Mouse (Mus musculus) cerebellum, adult 2 months (tissue): ENCODE measurements at regions not wholly inside any gene's neighbourhood (a gene's known extent, or its start where the extent isn't known, plus 50 kb on each side); places are given as distances from the start of the nearest gene placed in this dataset.
"Not testable (repeated sequence)": the region's sequence is repeated elsewhere in the genome, so short reads cannot be mapped to it uniquely, and the experiment has no call there.

Experiments used
- DNase-seq, 2 experiments: peaks; one replicate each; pipeline ENCODE4 v3.0.0; 2021
- H3K27ac ChIP-seq: fragments of 200-500 bp; 2 replicates; pipeline ENCODE4 v1.5.1; 2012; ENCODE audit warnings: low read length, control low read depth, inconsistent platforms; ENCODE audit not compliant: insufficient read depth
- H3K27me3 ChIP-seq: fragments of 200-500 bp; 2 replicates; pipeline ENCODE4 v1.6.1; 2012; ENCODE audit warnings: inconsistent platforms, mild to moderate bottlenecking, low read length, moderate library complexity; ENCODE audit not compliant: control insufficient read depth, insufficient read depth
- H3K4me1 ChIP-seq: fragments of 200-500 bp; 2 replicates; pipeline ENCODE4 v1.6.1; 2011; ENCODE audit warnings: low read length; ENCODE audit not compliant: control insufficient read depth, insufficient read depth
- H3K4me3 ChIP-seq: fragments of 200-500 bp; replicated peaks from 2 replicates; pipeline ENCODE3; 2011; ENCODE audit warnings: mild to moderate bottlenecking, low read depth, low read length, control low read depth; ENCODE audit not compliant: insufficient read depth
- CTCF ChIP-seq: fragments of 200-500 bp; IDR thresholded peaks from 2 replicates; pipeline ENCODE4 v1.5.1; 2011; ENCODE audit warnings: low read depth, mild to moderate bottlenecking, control low read depth, low read length, moderate library complexity, borderline replicate concordance; ENCODE audit not compliant: insufficient read depth
- POLR2A ChIP-seq: fragments of 200-500 bp; IDR thresholded peaks from 2 replicates; pipeline ENCODE4 v1.6.1; 2011; ENCODE audit warnings: low read length, control low read depth, borderline replicate concordance; ENCODE audit not compliant: insufficient read depth
- WGBS: fragments of 180-500 bp; shearing (Covaris S2); methylation state at CpG from one replicate; pipeline ENCODE4 v1.1.7; 2018; 5-methylcytosine and 5-hydroxymethylcytosine counted together

DNA sequence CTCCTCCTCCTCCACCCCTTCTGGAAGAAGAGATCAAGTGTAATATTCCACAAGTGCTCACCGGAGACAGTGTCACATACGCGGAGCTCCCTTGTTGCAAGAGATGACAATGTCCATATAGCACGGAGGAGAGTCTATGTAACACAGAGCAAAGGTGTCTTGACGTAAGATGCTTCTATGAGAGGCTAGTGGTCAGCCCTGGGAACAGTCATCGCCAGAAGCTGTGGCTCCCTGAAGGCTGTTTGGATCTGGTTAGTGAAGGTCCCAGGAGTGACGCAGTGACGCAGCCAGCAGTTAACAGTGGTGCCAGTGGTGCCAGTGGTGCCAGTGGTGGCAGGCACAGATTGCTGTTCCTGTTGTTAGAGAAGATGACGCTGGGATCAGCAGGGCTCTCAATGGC, 66.9 kb downstream of the Twistnb start:
- Histone ChIP-seq H3K4me1 (no peaks in the 10 kb centered on the region), H3K27me3 (no peaks in the 10 kb centered on the region), H3K4me3 (no peak overlapping the region), H3K27ac (no peak overlapping the region)
- 89% methylated on average over 9 of the region's 9 CpGs for WGBS
- TF ChIP-seq CTCF (no peak), POLR2A (no peak)
- no peak for DNase-seq

DNA sequence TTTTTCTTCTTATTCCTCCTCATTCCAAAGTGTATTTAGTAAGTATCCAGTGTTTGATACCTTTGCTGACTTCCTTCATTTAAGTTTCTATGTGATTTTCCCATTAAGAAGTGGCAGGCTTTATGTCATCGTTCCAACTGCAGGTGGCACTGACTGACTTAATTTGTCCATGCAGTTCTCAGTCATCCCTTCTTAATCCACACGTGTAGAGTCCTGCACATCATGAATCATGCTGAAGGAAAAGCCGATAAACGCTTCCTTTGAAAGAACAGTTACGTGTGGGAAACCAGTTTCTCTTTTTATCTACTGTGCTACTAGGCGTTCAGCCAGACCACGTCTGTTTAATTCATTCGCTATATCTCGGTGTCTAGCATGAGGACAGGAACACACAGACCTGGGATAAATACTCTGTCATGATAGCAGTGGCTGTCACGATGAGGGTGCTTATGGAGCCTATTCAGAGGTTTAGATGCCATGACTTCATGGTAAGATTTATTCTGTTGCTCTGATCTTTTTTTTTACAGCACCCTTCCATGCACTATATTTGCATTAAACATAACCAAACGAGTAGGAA, 68.0 kb downstream of the Twistnb start:
- no peaks in the 10 kb centered on the region for H3K4me1 ChIP-seq
- 66% methylated on average over 11 of the region's 11 CpGs for WGBS
- no peak for TF ChIP-seq CTCF
- no peak for TF ChIP-seq POLR2A
- no peak overlapping the region for H3K4me3 ChIP-seq
- no peak overlapping the region for H3K27ac ChIP-seq
- H3K27me3 ChIP-seq, result no peaks in the 10 kb centered on the region
- DNase-seq, result no peak

DNA sequence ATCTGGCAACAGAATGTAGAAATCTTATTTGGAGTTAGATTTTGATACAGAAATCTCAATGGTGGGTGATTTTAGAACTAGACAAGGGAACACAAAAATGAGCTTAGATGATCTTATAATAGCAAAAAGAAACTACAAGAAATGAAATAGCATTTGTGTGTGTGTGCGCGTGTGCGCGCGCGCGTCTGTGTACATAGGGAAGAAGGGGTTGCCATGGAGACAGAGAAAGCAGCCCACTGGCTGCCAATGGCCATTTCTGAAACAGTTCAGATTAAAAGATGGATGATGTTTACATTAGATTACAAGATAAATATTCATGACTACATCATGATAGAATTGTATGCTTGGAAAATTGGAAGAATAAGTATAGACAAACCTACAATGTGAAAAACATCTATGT, 112.1 kb downstream of the Twistnb start:
- WGBS, result 84% methylated on average over 7 of the region's 7 CpGs

DNA sequence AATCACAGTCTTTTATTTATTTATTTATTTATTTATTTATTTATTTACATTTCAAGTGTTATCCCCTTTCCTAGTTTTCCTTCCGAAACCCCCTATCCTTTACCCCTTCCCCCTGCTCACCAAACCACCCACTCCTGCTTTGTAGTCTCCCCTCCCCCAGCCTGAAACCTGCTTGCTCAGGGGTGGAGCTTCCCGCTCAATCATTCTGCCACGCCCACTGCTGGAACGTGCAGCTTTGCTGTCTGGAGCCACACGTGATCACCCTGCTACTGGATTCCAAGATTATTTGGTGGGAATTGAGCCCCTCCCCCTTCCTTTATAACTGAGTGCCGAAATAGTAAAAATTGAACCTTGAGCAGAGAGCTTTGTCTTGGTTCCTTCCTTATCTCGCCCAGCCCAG, 122.2 kb downstream of the Twistnb start:
- H3K27me3 ChIP-seq, H3K4me3 ChIP-seq, H3K27ac ChIP-seq, DNase-seq, H3K4me1 ChIP-seq: not testable (repeated sequence)
- 54% methylated on average over 7 of the region's 7 CpGs for WGBS

More for the DNA sequence above, 112.1 kb downstream of the Twistnb start:
- DNase-seq, result no peak
- TF ChIP-seq POLR2A (no peak), CTCF (no peak)
- no peaks in the 10 kb centered on the region for H3K4me1 ChIP-seq
- H3K4me3 ChIP-seq, result no peak overlapping the region
- no peaks in the 10 kb centered on the region for H3K27me3 ChIP-seq
- H3K27ac ChIP-seq, result no peak overlapping the region

DNA sequence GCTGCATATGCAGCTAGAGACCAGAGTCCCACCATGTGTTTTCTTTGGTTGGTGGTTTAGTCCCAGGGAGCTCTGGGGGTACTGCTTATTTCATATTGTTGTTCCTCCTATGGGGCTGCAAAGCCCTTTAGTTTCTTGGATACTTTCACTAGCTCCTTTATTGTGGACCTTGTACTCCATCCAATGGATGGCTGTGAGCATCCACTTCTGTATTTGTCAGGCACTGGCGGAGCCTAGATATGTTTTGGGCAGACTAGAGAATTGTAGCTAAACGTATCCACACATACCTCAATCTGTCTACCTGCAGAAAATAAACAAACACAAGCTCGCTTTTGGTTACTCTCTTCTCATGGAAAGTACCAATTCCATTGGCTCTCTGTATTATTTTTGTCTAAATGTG, 122.8 kb downstream of the Twistnb start:
- Histone ChIP-seq H3K4me1 (no peaks in the 10 kb centered on the region), H3K27me3 (no peaks in the 10 kb centered on the region), H3K27ac (no peak overlapping the region), H3K4me3 (no peak overlapping the region)
- 97% methylated on average over 3 of the region's 3 CpGs for WGBS
- DNase-seq, result no peak
- no peak for TF ChIP-seq POLR2A
- TF ChIP-seq CTCF, result no peak

DNA sequence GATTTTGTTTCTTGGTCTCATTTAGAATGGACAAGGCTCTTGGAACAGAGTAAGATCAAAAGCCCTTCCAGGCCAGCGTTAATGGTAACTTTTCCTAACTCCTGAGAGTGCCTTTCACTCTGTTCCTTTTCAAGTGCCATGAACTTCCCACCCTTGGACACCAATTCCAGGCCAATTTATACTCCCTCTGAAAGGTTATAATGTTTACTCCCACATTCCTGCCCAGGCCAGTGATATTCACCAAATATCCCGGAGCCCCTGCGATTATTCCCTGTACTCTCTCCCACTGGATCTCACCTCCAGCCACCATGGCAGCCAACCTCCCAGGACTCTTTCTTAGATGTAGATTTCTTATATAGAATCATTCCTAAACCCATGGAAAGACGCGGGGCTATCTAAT, 123.2 kb downstream of the Twistnb start:
- no peak overlapping the region for H3K4me3 ChIP-seq
- 93% methylated on average over 5 of the region's 5 CpGs for WGBS
- no peaks in the 10 kb centered on the region for H3K27me3 ChIP-seq
- H3K27ac ChIP-seq, result no peak overlapping the region
- DNase-seq, result no peak
- H3K4me1 ChIP-seq, result no peaks in the 10 kb centered on the region
- no peak for TF ChIP-seq CTCF
- no peak for TF ChIP-seq POLR2A

DNA sequence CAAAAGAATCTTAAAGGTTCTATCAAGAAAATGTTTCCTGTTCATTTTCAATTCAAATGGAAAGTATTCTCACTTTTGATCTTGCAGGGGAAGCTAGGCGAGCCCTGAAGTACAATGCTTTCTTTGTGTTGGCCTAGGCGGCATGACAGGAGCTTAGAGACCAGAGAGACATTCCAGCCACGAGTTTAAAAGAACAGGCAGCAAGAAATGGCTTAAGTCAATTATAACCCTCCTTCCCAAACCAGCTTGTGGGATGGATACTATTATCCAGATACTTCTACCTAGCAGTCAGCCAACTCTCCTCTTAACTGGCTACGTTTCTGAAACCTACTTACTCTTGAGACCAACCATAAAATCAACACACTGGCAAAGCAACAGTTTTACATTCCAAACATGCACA, 124.3 kb downstream of the Twistnb start:
- Histone ChIP-seq H3K4me3 (no peak overlapping the region), H3K27ac (no peak overlapping the region), H3K4me1 (no peaks in the 10 kb centered on the region), H3K27me3 (no peaks in the 10 kb centered on the region)
- WGBS, result 20% methylated on average over 4 of the region's 4 CpGs
- TF ChIP-seq CTCF (no peak), POLR2A (no peak)
- no peak for DNase-seq

DNA sequence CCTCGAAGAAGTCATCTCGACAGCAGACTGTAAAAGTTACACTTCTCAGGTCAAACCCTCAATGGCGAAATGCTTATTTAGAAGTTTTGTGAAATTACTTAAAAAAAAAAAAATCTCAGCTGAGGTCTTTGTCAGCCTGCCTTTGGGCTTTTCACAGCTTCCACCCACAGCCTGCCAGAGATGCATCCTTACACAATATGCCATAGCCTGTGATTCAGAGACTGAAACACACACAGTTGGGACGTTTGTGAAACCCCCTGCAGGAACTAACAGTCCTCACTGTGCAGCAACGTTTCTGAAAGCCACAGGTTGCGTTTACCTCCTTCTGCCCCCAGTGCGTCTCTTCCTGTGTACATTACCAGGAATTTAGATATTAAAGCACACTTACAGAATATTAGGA, 131.7 kb downstream of the Twistnb start:
- Histone ChIP-seq H3K4me1 (no peaks in the 10 kb centered on the region), H3K27me3 (no peaks in the 10 kb centered on the region), H3K4me3 (no peak overlapping the region), H3K27ac (no peak overlapping the region)
- TF ChIP-seq CTCF (no peak), POLR2A (no peak)
- WGBS, result 62% methylated on average over 7 of the region's 7 CpGs
- no peak for DNase-seq

DNA sequence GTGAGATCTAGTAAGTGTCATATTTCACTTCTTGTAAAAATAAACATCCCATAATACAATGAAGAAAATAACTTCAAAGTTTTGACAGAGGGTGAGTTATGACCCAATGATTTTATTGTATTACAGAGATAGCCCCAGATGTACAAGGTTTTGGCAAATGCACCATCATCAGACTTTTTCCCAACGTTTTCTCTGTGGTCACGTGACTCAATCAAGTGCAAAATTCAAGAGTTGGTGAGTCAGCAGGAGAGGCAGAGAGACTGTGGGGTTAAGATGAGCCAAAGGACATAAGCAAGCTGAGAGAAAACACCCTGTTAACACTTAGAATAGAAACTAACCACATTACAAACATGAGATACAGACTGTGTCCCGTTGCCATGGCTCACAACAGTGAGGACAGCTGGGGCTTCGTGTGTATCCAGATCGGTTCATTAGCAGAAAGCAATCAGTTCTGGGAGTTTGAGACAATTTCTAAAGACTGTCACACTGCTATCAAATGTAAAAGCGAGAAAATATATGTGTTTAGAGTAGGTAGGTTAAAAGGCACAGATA, 148.5 kb downstream of the Twistnb start:
- WGBS, result 51% methylated on average over 6 of the region's 6 CpGs
- H3K27ac ChIP-seq, result no peak overlapping the region
- H3K27me3 ChIP-seq, result no peaks in the 10 kb centered on the region
- no peaks in the 10 kb centered on the region for H3K4me1 ChIP-seq
- TF ChIP-seq POLR2A, result no peak
- no peak for TF ChIP-seq CTCF
- no peak for DNase-seq
- no peak overlapping the region for H3K4me3 ChIP-seq
